Mouse (Mus musculus) lung, postnatal 4 days (tissue): ENCODE measurements around the gene Pi16.
A peak's percentile ranks its signal among the peaks of the same experiment; 100 is the strongest.
"Not testable (repeated sequence)": the region's sequence is repeated elsewhere in the genome, so short reads cannot be mapped to it uniquely, and the experiment has no call there.

Experiments used
- DNase-seq, 2 experiments: peaks; one replicate each; pipeline ENCODE4 v3.0.0; 2021

Gene Pi16

GRCm38 (mm10) chr17:29330671-29331410 lies 13.4 kb downstream of the Pi16 start:
- no peak for DNase-seq

- DNase-seq = no peak
Measured at GRCm38 (mm10) chr17:29332186-29332685, 14.8 kb downstream of the Pi16 start.

DNA sequence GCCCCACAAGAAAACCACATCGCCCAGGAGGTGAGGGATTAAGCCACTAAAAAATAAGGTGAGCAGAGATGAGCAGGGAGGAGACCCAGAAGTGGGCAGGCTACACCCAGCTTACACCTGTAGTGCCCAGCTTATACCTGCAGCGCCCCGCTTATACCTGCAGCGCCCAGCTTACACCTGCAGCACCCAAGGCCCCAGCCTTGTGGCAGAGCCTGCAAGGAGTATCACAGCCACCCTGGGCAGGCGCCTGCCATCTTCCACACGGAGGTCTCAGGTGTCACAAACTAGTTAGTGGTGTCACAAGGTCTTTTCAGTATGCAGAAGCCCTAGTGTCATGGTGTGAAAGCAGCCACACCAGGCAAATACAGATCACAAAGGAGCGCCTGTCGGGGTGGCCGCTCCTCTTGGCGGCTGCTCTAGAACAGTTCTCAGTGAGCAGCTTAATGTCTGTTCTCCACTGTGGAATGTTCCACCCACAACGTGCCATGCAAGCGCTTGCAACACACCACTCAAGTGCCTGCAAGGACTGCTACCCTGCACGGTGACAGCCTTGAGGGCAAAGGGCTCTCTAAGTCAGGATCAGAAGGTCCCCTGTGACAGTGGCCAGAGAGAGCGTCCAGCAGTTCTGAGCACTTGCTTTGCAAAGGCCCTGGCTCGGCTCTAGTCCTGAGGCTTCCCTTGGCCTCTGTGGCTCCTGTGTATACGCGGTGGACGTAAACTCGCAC lies 18.9 kb downstream of the Pi16 start:
- DNase-seq = peak in 1 of 2 experiments; percentile 58

GRCm38 (mm10) chr17:29337979-29338823 lies 20.7 kb downstream of the Pi16 start:
- DNase-seq = no peak

DNA sequence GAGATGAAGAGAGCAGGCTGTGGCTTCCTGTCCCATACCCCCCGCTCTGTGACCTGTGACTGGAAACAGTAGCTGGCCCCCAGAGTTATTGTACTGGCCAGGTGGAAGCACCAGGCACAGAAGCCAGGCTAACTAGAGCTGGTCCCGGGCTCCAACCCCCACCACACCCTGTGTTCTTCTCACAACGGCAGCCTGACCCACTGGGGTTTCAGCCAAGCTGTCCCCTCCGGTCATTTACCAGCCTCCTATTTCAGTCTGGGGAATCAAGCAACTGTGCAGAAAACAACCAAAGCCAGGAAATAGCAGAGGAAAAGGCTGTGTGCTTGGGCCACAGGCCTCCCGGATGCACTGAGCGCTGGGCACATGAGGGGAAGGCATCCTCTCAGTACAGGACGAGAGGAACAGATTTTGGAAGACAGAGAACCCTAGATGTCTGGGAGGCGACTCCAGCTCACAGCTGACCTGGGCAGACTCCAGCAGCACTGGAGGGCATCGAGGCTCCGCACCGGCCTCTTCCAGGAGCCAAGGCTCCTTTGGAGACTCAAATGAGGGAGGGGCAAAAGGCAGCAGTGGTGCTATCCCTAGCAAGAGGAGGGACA lies 21.8 kb downstream of the Pi16 start:
- DNase-seq = peak in 1 of 2 experiments; percentile 59

GRCm38 (mm10) chr17:29340406-29341261 lies 23.2 kb downstream of the Pi16 start:
- peak; percentile 36 to 78 for DNase-seq

DNA sequence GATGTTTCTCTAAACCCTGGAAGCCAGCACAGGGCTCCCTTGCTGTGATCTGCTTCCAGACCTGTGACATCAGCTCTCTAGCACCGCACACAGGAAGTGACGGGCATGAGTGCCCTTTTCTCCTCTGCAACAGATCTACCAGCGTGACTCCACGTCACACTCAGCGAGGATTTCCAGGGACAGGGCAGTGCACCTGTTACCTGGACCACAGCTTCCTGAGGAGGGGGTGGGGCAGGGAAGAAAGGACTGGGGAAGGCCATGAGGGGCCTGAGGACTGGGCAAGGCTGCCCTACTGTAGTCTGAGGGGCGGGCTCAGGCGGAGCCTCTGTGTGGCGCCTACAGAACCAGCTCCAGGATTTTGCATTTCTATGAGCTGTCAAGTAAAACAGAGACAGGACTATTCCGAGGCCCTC lies 24.1 kb downstream of the Pi16 start:
- DNase-seq = peak; percentile 70 to 78

- peak; percentile 66 to 89 for DNase-seq
Measured at GRCm38 (mm10) chr17:29342010-29342910, 24.8 kb downstream of the Pi16 start.

DNA sequence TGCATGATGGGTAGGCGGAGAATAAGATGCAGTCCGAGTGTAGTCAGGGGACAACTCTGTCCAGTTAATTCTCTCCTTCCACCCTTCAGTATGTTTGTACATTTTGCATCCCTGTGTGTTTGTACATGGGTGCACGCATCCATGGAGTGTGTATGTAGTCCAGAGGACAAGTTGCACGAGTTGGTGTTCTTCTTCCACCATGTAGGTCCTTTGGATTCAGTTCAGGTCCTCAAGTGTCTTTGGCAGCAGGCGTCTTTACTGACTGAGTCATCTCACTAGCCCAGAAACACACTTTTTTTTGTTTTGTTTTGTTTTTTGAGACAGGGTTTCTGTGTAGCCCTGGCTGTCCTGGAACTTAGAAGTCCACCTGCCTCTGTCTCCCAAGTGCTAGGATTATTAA lies 25.8 kb downstream of the Pi16 start:
- DNase-seq = no peak

GRCm38 (mm10) chr17:29345272-29345671 lies 27.8 kb downstream of the Pi16 start:
- DNase-seq = no peak

DNA sequence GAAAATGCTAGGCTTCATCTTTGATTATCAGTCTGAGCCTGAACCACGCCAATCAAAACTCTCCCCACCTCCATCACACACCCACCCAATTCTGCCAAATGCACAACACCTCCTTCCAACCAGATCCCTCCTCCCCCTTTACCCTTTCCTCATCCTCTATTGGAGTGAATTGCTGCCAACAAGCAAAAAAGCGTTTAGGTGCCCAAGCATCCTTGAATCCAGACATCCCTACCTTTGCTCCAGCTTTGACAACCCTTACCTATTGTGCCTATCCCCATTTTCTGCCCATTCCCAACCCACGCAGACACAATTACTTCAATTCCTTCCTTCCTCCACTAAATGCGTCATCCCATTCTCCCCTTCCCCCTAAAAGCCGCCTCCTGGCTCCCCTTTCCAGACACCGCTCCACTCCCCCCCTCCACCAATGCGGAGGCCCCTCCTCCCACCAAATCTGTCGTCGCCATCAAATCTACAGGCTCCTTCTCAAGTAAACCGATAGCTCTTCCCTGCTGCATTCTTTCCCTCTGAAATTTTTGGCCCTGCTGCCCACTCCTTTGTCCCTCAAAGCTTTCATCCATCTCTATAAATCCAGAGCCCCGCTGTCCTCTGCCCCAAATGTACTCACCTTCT lies 29.1 kb downstream of the Pi16 start:
- DNase-seq = peak; percentile 62 to 63

DNA sequence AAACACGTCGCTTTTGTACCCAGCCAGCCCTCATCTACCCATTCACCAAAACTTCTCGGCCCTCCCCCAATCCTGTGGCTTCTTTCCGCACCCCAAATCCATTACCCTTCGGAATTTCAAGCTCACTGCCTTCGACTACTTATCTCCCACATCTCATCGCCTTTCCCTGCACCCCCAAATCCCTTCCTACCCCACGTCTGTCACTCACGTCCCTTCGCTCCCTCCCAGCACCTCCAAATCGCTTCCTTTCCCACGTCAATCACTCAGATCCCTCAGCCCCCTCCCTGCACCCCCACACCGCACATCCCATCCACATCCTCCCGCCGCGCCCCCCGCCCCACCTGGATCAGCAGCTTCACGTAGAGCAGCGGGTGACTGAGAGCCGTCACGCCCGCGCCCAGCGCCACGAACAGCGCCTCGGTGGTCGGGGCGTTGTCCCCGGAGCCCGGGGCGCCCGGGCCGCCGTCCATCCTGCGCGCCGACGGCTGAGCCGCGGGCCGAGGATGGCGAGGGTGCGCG lies 29.7 kb downstream of the Pi16 start:
- peak in 1 of 2 experiments; percentile 27 for DNase-seq

DNA sequence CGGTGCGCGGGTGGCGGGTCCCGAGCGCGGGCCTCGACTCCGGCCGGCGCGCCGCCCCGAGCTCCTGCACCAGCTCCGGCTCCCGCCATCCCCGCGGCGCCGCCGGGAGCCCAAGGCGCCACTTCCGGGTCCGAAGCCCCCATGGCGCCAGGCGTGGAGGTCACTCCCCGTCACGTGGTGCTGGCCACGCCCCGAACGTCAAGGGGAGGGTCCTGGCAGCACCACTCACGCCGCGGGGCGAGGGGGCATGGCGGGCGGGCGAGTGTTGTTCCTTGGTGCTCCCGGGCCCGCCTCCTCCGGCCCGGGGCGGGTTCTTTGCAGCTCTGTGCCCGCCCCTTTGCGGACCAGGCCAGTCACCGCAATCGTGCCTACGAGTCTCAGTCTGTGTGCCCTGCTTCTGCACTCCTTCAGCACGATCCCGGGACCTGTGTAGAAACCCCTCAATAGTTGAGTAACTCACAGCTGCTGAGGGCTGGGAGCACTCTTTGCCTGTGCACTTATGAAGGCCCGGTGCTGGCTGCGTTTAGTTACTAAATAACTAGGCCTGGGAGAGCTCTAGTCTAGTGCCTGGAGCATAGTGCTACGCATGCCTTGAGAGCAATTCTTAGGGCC lies 30.3 kb downstream of the Pi16 start, which contains the start of gene Mtch1:
TSS of gene Mtch1 (minus strand) at position 290 of the 612 bp plus-strand sequence.
- peak; percentile 100 for DNase-seq

GRCm38 (mm10) chr17:29348996-29349395 lies 31.5 kb downstream of the Pi16 start:
- DNase-seq = no peak

- DNase-seq = not testable (repeated sequence)
Measured at GRCm38 (mm10) chr17:29351056-29351455, 33.6 kb downstream of the Pi16 start.

DNA sequence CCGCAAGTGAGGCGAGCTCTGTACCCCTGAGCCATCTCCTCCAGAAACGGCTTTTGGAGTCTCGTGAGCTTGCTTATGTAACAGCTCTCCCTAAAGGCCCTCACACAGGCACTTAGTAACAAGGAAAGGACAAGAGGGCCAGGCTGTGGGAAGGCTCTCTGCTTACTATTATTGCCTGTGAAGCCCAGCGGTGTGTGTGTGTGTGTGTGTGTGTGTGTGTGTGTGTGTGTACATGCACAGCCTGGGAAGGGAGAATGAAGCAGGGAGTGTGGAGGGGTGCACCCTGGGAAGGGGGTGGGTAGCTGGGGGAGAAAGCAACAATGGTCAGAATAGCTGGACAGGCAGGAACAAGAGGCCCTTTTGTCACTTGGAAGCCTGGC lies 38.0 kb downstream of the Pi16 start:
- DNase-seq = peak; percentile 25 to 69

GRCm38 (mm10) chr17:29355841-29356478 lies 38.5 kb downstream of the Pi16 start:
- DNase-seq = peak; percentile 86 to 93

GRCm38 (mm10) chr17:29356479-29356856 lies 39.0 kb downstream of the Pi16 start:
- DNase-seq = peak; percentile 88 to 94

DNA sequence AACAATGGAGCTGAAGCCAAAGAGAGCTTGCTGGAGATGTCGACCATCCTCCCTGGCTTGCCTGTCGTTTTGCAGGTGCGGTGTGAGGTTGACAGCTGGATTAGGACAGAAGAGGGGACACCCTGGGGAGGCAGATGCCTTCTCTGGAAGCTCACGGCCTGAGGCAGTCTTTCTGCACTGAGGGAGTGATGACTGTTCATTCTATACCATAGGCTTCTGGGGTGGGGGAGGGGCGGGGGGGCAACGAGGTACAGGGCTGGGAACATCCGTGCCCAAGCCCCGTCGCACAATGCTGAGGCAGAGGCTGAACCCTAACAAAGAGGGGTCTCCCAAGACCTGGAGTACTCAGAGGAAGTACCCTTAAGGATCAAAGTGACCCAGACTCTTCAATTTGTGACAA lies 39.4 kb downstream of the Pi16 start:
- no peak for DNase-seq
